Mouse (Mus musculus) bone marrow, adult 2 months (tissue): ENCODE measurements around the gene Nusap1.

Experiments
- CTCF ChIP-seq: fragments of 200-500 bp; IDR thresholded peaks from 2 replicates; pipeline ENCODE4 v1.5.1; 2011; ENCODE audit warnings: low read length, control low read depth; ENCODE audit not compliant: control insufficient read depth, insufficient read depth
- POLR2A ChIP-seq: fragments of 200-500 bp; IDR thresholded peaks from 2 replicates; pipeline ENCODE4 v1.6.1; 2011; ENCODE audit warnings: low read depth, mild to moderate bottlenecking, control low read depth, low read length, borderline replicate concordance; ENCODE audit not compliant: control insufficient read depth

GRCm38 (mm10) chr2:119683706-119684105 lies 65.6 kb downstream of the Nusap1 start:
- TF ChIP-seq CTCF (no peak), POLR2A (no peak)
